Mouse (Mus musculus): ENCODE data around the gene 2210016L21Rik.

The 2210016L21Rik gene

GRCm38 (mm10) chr5:114978473-114978872, 36.5 kb downstream of the 2210016L21Rik start:
- DNase-seq (ENCODE audit: low spot score in 2 of 2), result peak in 1 of 2 experiments; percentile 46

DNA sequence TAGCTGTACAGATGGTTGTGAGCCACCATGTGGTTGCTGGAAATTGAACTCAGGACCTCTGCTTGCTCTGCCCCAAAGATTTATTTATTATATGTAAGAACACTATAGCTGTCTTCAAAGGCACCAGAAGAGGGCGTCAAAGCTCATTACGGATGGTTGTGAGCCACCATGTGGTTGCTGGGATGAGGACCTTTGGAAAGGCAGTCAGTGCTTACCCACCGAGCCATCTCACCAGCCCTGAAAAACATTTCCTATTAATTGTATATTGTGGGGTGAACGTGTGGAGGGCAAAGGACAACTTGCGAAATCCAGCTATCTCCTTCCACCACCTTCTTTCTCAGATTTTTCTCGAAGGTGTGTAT, 36.9 kb downstream of the 2210016L21Rik start:
- peak in 1 of 2 experiments; percentile 11 for DNase-seq (ENCODE audit: low spot score in 2 of 2)

- peak; percentile 55 to 74 for DNase-seq (ENCODE audit: low spot score in 2 of 2)
Measured at GRCm38 (mm10) chr5:114979250-114980121, 37.5 kb downstream of the 2210016L21Rik start.

GRCm38 (mm10) chr5:114980122-114980748, 38.3 kb downstream of the 2210016L21Rik start:
- DNase-seq (ENCODE audit: low spot score in 2 of 2), result no peak

DNA sequence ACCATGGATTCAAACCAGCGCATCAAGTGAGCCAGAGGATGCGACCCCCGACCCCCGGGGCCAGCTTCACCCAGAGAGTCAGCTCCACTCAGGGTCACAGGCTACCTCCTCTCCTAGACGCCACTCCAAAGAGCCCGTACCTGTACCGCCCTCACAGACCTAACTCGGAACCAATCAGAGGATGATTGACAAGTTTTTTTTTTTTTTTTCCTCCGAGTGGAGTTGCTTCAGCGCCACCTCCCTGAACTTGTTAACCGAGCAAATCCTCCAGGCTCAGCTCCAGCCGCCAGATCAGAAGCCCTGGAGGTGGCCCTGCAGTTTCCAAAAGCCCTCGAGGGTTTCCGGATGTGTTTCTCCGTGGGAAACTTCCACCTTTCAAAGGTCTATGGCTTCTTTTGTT, 40.0 kb downstream of the 2210016L21Rik start:
- no peak for DNase-seq (ENCODE audit: low spot score in 2 of 2)

GRCm38 (mm10) chr5:114985074-114985473, 43.1 kb downstream of the 2210016L21Rik start:
- no peak for DNase-seq (ENCODE audit: low spot score in 2 of 2)

GRCm38 (mm10) chr5:114996447-114996846, 54.5 kb downstream of the 2210016L21Rik start:
- no peak for DNase-seq (ENCODE audit: low spot score in 2 of 2)

DNA sequence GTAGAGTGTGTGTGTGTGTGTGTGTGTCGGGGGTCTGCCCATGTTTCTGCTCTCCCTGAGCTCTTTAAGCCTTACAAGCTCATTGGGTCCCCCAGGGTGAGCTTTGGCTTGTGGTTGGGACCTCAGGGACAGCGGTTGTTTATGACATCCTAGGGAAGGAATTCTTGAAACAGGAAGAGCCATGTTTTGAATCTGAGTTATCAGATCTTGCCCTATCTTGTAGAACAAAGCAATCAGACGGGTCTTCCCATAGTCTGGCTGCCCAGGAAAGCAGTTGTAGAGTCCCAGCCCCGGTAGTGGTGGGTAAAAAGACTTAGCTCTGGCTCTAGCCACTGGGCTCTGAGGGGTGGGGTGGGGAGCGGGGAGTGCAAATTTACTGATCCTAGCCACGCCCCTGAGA, 55.4 kb downstream of the 2210016L21Rik start:
- no peak for DNase-seq (ENCODE audit: low spot score in 2 of 2)

Data from cerebellum, postnatal 4 days (tissue).